Comparison of ENCODE assay signal across 20 mouse cellular contexts in the genomic region with DNA sequence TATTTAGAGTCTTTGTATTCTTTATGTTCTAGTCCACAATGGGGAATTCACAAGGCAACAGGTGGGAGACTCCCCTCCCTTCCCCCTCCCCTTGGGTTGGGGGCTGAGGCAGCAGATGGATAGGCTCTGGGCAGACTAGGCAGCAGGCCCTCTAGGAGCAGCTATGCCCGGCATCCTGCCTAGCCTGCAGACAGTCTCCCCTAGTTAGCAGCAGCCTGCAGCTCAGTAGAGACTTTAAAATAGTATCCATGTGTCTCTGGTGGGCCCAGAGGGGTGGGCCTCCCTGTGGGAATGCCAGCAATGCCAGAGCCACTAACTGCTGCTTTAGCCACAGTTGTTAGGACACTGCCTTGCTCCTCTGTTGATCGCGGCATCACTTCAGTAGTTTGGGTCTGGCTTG. TPM values are rescaled to one million over a fixed set of nuclear protein-coding genes. Genes with fewer than 3 reads are reported as not detected.
DNase-seq lines count a peak whose midpoint lies in the region; ATAC-seq and TF ChIP-seq lines count a peak whose summit lies in the region.
"Had no signal": no experiment of that assay in that cellular context is flagged by ENCODE, and none has a peak within 500 bp of the region (broad histone marks: within the 10 kb centered on the region; RNA-seq: fewer than 3 reads in every experiment).

No protein-coding gene starts in this region.

- no peaks in the 10 kb centered on the region for H3K9me3 ChIP-seq in forebrain, postnatal 0 days (ENCODE audit: low read length)
- no peaks in the 10 kb centered on the region for H3K9me3 ChIP-seq in forebrain, embryonic 16.5 days (ENCODE audit: control insufficient read depth, low read length)
- no peaks in the 10 kb centered on the region for H3K9me3 ChIP-seq in heart, embryonic 14.5 days (ENCODE audit: control insufficient read depth, low read length)
- no peaks in the 10 kb centered on the region for H3K9me3 ChIP-seq in limb, embryonic 13.5 days
- H3K9me3 ChIP-seq in limb, embryonic 10.5 days (replicated peaks): no peaks in the 10 kb centered on the region
- H3K9me3 ChIP-seq in limb, embryonic 14.5 days (ENCODE audit: control insufficient read depth, low read length): no peaks in the 10 kb centered on the region
- H3K9me3 ChIP-seq: forebrain, embryonic 13.5 days; hindbrain, embryonic 15.5 days; limb, embryonic 15.5 days; stomach, embryonic 15.5 days had no signal

- no peaks in the 10 kb centered on the region for H3K27me3 ChIP-seq in forebrain, postnatal 0 days (ENCODE audit: insufficient read depth, low read length)
- no peaks in the 10 kb centered on the region for H3K27me3 ChIP-seq in forebrain, embryonic 16.5 days (replicated peaks; ENCODE audit: control insufficient read depth, insufficient read depth, low read length)
- no peaks in the 10 kb centered on the region for H3K27me3 ChIP-seq in heart, embryonic 14.5 days (ENCODE audit: control insufficient read depth, insufficient read depth, low read length)
- no peaks in the 10 kb centered on the region for H3K27me3 ChIP-seq in limb, embryonic 13.5 days
- H3K27me3 ChIP-seq in limb, embryonic 10.5 days (ENCODE audit: low read depth, poor library complexity, severe bottlenecking): peaks cover 4% of the 10 kb centered on the region
- no peaks in the 10 kb centered on the region for H3K27me3 ChIP-seq in limb, embryonic 14.5 days (ENCODE audit: control insufficient read depth, insufficient read depth, low read length)
- H3K27me3 ChIP-seq: CH12.LX; forebrain, embryonic 13.5 days; hindbrain, embryonic 15.5 days; limb, embryonic 15.5 days; stomach, embryonic 15.5 days had no signal

- H3K9ac ChIP-seq in forebrain, postnatal 0 days: no peak overlapping the region
- no peak overlapping the region for H3K9ac ChIP-seq in forebrain, embryonic 16.5 days (replicated peaks; ENCODE audit: low read depth, low read length)
- 0 out of 2 replicates have a peak overlapping the region, but pooled peaks have one; percentile 5 for H3K9ac ChIP-seq in heart, embryonic 14.5 days (ENCODE audit: low read length)
- H3K9ac ChIP-seq in limb, embryonic 13.5 days: no peak overlapping the region
- no peak overlapping the region for H3K9ac ChIP-seq in limb, embryonic 14.5 days (ENCODE audit: low read depth, low read length, severe bottlenecking)
- H3K9ac ChIP-seq: forebrain, embryonic 13.5 days; hindbrain, embryonic 15.5 days; limb, embryonic 15.5 days; stomach, embryonic 15.5 days had no signal

- ATAC-seq in forebrain, postnatal 0 days: peak; percentile 65; the same call in 1 of the 2 replicates
- ATAC-seq in forebrain, embryonic 16.5 days: no peak
- ATAC-seq in heart, embryonic 14.5 days (ENCODE audit: insufficient number of reproducible peaks, insufficient read depth, low FRiP score, low read depth): peak; percentile 25; the same call in 1 of the 2 replicates
- ATAC-seq in limb, embryonic 13.5 days (ENCODE audit: low FRiP score, low read depth): peak; percentile 51
- ATAC-seq in limb, embryonic 14.5 days (ENCODE audit: low FRiP score, low read depth): peak; percentile 63
- ATAC-seq: forebrain, embryonic 13.5 days; intestine, embryonic 16.5 days had no signal

- H3K4me2 ChIP-seq in forebrain, postnatal 0 days (ENCODE audit: low read depth): no peak overlapping the region
- H3K4me2 ChIP-seq in forebrain, embryonic 16.5 days (ENCODE audit: low read length): no peak overlapping the region
- H3K4me2 ChIP-seq in heart, embryonic 14.5 days (ENCODE audit: low read length): peak overlapping the region; percentile 2; the same call in 1 of the 2 replicates
- no peak overlapping the region for H3K4me2 ChIP-seq in limb, embryonic 13.5 days (replicated peaks)
- H3K4me2 ChIP-seq in limb, embryonic 14.5 days (replicated peaks; ENCODE audit: low read depth, low read length, severe bottlenecking): no peak overlapping the region
- H3K4me2 ChIP-seq: forebrain, embryonic 13.5 days; hindbrain, embryonic 15.5 days; limb, embryonic 15.5 days; stomach, embryonic 15.5 days had no signal

- 0 out of 2 replicates have a peak overlapping the region, but pooled peaks have one; percentile 4 for H3K27ac ChIP-seq in forebrain, postnatal 0 days (ENCODE audit: low read depth, low read length)
- H3K27ac ChIP-seq in forebrain, embryonic 16.5 days (ENCODE audit: low read length): no peak overlapping the region
- peak overlapping the region; percentile 93 to 95 for H3K27ac ChIP-seq in heart, embryonic 14.5 days (replicated peaks in 1 of 2; ENCODE audit: control insufficient read depth in 1 of 2, insufficient read depth in 1 of 2, low read depth in 2 of 2, low read length in 2 of 2)
- H3K27ac ChIP-seq in limb, embryonic 13.5 days: peak overlapping the region; percentile 22; the same call in 1 of the 2 replicates
- no peak overlapping the region for H3K27ac ChIP-seq in limb, embryonic 10.5 days
- no peak overlapping the region for H3K27ac ChIP-seq in limb, embryonic 14.5 days (replicated peaks; ENCODE audit: low read depth, low read length)
- H3K27ac ChIP-seq: forebrain, embryonic 13.5 days; hindbrain, embryonic 15.5 days; stomach, embryonic 15.5 days had no signal

- DNase-seq in forebrain, postnatal 0 days: peak; percentile 45
- no peak for DNase-seq in heart, adult 8-10 months (ENCODE audit: low spot score)
- no peak for DNase-seq in limb, embryonic 10.5 days (ENCODE audit: low spot score)
- DNase-seq in limb, embryonic 14.5 days (ENCODE audit: low spot score): no peak
- DNase-seq: adrenal gland, postnatal 14 days; kidney, postnatal 36 days; lung, postnatal 10 days; right cerebral cortex, postnatal 25 days; thymus, adult 18-20 months; thymus, postnatal 4 days had no signal

- 74% methylated on average over 3 of the region's 3 CpGs for WGBS in forebrain, postnatal 0 days
- WGBS in forebrain, embryonic 16.5 days: 82% methylated on average over 3 of the region's 3 CpGs
- 35% methylated on average over 3 of the region's 3 CpGs for WGBS in heart, embryonic 14.5 days
- WGBS in limb, embryonic 13.5 days: 87% methylated on average over 3 of the region's 3 CpGs
- WGBS in limb, embryonic 10.5 days: 94% methylated on average over 3 of the region's 3 CpGs
- 95% methylated on average over 3 of the region's 3 CpGs for WGBS in limb, embryonic 14.5 days

- no peak for TF ChIP-seq POLR2A in limb, embryonic 14.5 days (IDR thresholded peaks at IDR 0.05; ENCODE audit: borderline replicate concordance, extremely low read depth, insufficient read depth, insufficient read length)

- TF ChIP-seq CTCF in forebrain, postnatal 0 days (IDR thresholded peaks at IDR 0.05; ENCODE audit: low read depth): no peak

- H3K4me3 ChIP-seq in forebrain, postnatal 0 days (ENCODE audit: low read depth, low read length): no peak overlapping the region
- H3K4me3 ChIP-seq in forebrain, embryonic 16.5 days (replicated peaks; ENCODE audit: low read length): no peak overlapping the region
- no peak overlapping the region for H3K4me3 ChIP-seq in heart, embryonic 14.5 days (ENCODE audit: control insufficient read depth in 1 of 2, insufficient read depth in 1 of 2, low read depth in 1 of 2, low read length in 2 of 2)
- no peak overlapping the region for H3K4me3 ChIP-seq in limb, embryonic 13.5 days
- H3K4me3 ChIP-seq in limb, embryonic 10.5 days: no peak overlapping the region
- H3K4me3 ChIP-seq in limb, embryonic 14.5 days (replicated peaks; ENCODE audit: low read length): no peak overlapping the region
- H3K4me3 ChIP-seq: forebrain, embryonic 13.5 days; hindbrain, embryonic 15.5 days; limb, embryonic 15.5 days; stomach, embryonic 15.5 days had no signal

- H3K36me3 ChIP-seq in forebrain, postnatal 0 days (ENCODE audit: insufficient read depth): peaks cover 81% of the 10 kb centered on the region
- H3K36me3 ChIP-seq in forebrain, embryonic 16.5 days (ENCODE audit: control insufficient read depth, insufficient read depth): peaks cover 50% of the 10 kb centered on the region
- peaks cover 100% of the 10 kb centered on the region for H3K36me3 ChIP-seq in heart, embryonic 14.5 days (ENCODE audit: control insufficient read depth, insufficient read depth, low read length)
- H3K36me3 ChIP-seq in limb, embryonic 13.5 days: peaks cover 99% of the 10 kb centered on the region
- H3K36me3 ChIP-seq in limb, embryonic 10.5 days: peaks cover 98% of the 10 kb centered on the region
- peaks cover 96% of the 10 kb centered on the region for H3K36me3 ChIP-seq in limb, embryonic 14.5 days (ENCODE audit: control insufficient read depth, insufficient read depth, low read length)

- H3K4me1 ChIP-seq in forebrain, postnatal 0 days (ENCODE audit: insufficient read depth): no peaks in the 10 kb centered on the region
- peaks cover 6% of the 10 kb centered on the region for H3K4me1 ChIP-seq in forebrain, embryonic 16.5 days (replicated peaks; ENCODE audit: control insufficient read depth, insufficient read depth, low read length)
- H3K4me1 ChIP-seq in heart, embryonic 14.5 days (ENCODE audit: control insufficient read depth in 2 of 2, insufficient read depth in 2 of 2, low read length in 2 of 2): peaks cover 17 to 28% of the 10 kb centered on the region in 2 experiments
- H3K4me1 ChIP-seq in limb, embryonic 13.5 days: peaks cover 18% of the 10 kb centered on the region; the same call in 1 of the 2 replicates
- no peaks in the 10 kb centered on the region for H3K4me1 ChIP-seq in limb, embryonic 10.5 days
- no peaks in the 10 kb centered on the region for H3K4me1 ChIP-seq in limb, embryonic 14.5 days (ENCODE audit: control insufficient read depth, insufficient read depth, low read length)
- H3K4me1 ChIP-seq: hindbrain, embryonic 15.5 days; stomach, embryonic 15.5 days had no signal

RNA-seq across cellular contexts. Expression of a gene that starts 8.4 kb away (rescaled TPM):
- 16.5 and 19.7 TPM in 2 replicates for total RNA-seq in forebrain, postnatal 0 days (2014; rRNA removed)
- polyA plus RNA-seq in forebrain, postnatal 0 days (2015; fragmentation: Nextera tagmentation; extraction: Ambion mirVana): 14.2 and 16.6 TPM in 2 replicates
- polyA plus RNA-seq in forebrain, embryonic 16.5 days (2015; fragmentation: Nextera tagmentation; extraction: Ambion mirVana): 11.9 and 12.4 TPM in 2 replicates
- polyA plus RNA-seq in heart, embryonic 14.5 days (2014; fragmentation: Nextera tagmentation; extraction: Ambion mirVana): 5.2 and 5.8 TPM in 2 replicates
- total RNA-seq in heart, adult 8-10 months (2022): 1 to 10 TPM; 1.3 to 1.9 (median 1.6) TPM
- polyA plus RNA-seq in limb, embryonic 13.5 days (2015; fragmentation: Nextera tagmentation; extraction: Ambion mirVana): 19.4 and 21.1 TPM in 2 replicates
- 0.25 and 1.7 TPM in 2 replicates for polyA plus RNA-seq in limb, embryonic 10.5 days (2016; fragmentation: Nextera tagmentation; extraction: Ambion mirVana)
- 31.2 and 50.0 TPM in 2 replicates for polyA plus RNA-seq in limb, embryonic 14.5 days (2012; rRNA removed)
- polyA plus RNA-seq in limb, embryonic 14.5 days (2014; fragmentation: Nextera tagmentation; extraction: Ambion mirVana): 19.4 and 23.1 TPM in 2 replicates
- total RNA-seq: CH12.LX; neutrophil, adult 5-6 weeks had no signal

RNA-seq across cellular contexts. Expression of a gene that starts 55.5 kb away (rescaled TPM):
- total RNA-seq in forebrain, postnatal 0 days (2014; rRNA removed): 44.4 and 51.6 TPM in 2 replicates
- polyA plus RNA-seq in forebrain, postnatal 0 days (2015; fragmentation: Nextera tagmentation; extraction: Ambion mirVana): 11.1 and 15.0 TPM in 2 replicates
- 34.4 and 39.4 TPM in 2 replicates for polyA plus RNA-seq in forebrain, embryonic 16.5 days (2015; fragmentation: Nextera tagmentation; extraction: Ambion mirVana)
- polyA plus RNA-seq in heart, embryonic 14.5 days (2014; fragmentation: Nextera tagmentation; extraction: Ambion mirVana): 32.8 and 32.9 TPM in 2 replicates
- total RNA-seq in heart, adult 8-10 months (2022): 10 to 100 TPM; 40.4 to 48.7 (median 43.6) TPM
- 48.9 and 50.3 TPM in 2 replicates for polyA plus RNA-seq in limb, embryonic 13.5 days (2015; fragmentation: Nextera tagmentation; extraction: Ambion mirVana)
- polyA plus RNA-seq in limb, embryonic 10.5 days (2016; fragmentation: Nextera tagmentation; extraction: Ambion mirVana): 58.1 and 68.3 TPM in 2 replicates
- polyA plus RNA-seq in limb, embryonic 14.5 days (2012; rRNA removed): 72.7 and 73.0 TPM in 2 replicates
- polyA plus RNA-seq in limb, embryonic 14.5 days (2014; fragmentation: Nextera tagmentation; extraction: Ambion mirVana): 52.3 and 58.8 TPM in 2 replicates

Comparison
In these comparisons a context has a peak if more than half of its experiments do, and no peak if none do; other contexts are left out.
1. H3K27ac ChIP-seq: peak in forebrain, postnatal 0 days (single experiment), heart, embryonic 14.5 days (2 of 2) and limb, embryonic 13.5 days (single experiment); none in forebrain, embryonic 16.5 days (single experiment), limb, embryonic 10.5 days (single experiment) and limb, embryonic 14.5 days (single experiment).